Mouse (Mus musculus): ENCODE results near the gene Arid3c. TPM values are rescaled to one million over a fixed set of nuclear protein-coding genes. Genes with fewer than 3 reads are reported as not detected.
"Not testable (repeated sequence)": the region's sequence is repeated elsewhere in the genome, so short reads cannot be mapped to it uniquely, and the experiment has no call there.

Arid3c gene
- polyA plus RNA-seq, 1 experiment from 2014 or later: 0.15 TPM

DNA sequence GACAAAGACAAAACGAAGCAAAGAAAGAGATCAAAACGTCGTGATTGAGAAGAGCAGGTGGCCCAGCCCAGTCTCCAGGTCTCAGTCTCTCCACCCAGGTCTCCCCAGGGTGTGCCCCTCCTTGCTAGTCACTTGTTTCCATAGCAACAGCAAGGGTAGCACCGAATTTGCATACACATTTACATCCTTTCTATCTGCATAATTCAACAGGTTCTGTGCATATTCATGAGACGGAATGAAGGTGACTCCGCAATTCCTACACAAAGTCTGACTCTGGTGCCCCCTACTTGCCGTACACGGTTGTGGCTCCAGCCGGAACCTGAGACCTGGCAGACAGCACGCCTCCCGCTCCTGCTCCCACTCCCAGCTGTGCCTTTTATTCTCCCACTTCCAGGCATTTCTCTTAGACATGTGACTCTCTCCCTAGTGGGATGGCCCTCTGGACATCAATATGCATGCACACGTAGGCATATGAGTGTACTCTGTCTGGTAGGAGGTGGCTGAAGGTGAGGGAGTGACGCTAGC is 23.9 kb downstream of the Arid3c start:
- 0 out of 2 replicates have a peak, but pooled peaks cover 8% of the 10 kb centered on the region for H3K36me3 ChIP-seq (ENCODE audit: control insufficient read depth, insufficient read depth, low read length)
- no peak overlapping the region for H3K9ac ChIP-seq (ENCODE audit: low read depth, low read length)
- peak; percentile 87 for DNase-seq (ENCODE audit: low spot score)
- H3K4me1 ChIP-seq (ENCODE audit: control insufficient read depth, insufficient read depth, low read length): peaks cover 25% of the 10 kb centered on the region
- H3K4me2 ChIP-seq (ENCODE audit: low read depth, low read length): peak overlapping the region; percentile 26
- peak; percentile 81 for ATAC-seq (ENCODE audit: low read depth)
- no peak overlapping the region for H3K4me3 ChIP-seq (ENCODE audit: low read depth, low read length)
- H3K27me3 ChIP-seq (replicated peaks; ENCODE audit: control insufficient read depth, insufficient read depth, low read length): 0 out of 2 replicates have a peak, but pooled peaks cover 6% of the 10 kb centered on the region
- no peak overlapping the region for H3K27ac ChIP-seq (replicated peaks; ENCODE audit: low read depth, low read length)
- 5% methylated on average over 13 of the region's 13 CpGs for WGBS
- H3K9me3 ChIP-seq (ENCODE audit: control insufficient read depth, low read length): no peaks in the 10 kb centered on the region

DNA sequence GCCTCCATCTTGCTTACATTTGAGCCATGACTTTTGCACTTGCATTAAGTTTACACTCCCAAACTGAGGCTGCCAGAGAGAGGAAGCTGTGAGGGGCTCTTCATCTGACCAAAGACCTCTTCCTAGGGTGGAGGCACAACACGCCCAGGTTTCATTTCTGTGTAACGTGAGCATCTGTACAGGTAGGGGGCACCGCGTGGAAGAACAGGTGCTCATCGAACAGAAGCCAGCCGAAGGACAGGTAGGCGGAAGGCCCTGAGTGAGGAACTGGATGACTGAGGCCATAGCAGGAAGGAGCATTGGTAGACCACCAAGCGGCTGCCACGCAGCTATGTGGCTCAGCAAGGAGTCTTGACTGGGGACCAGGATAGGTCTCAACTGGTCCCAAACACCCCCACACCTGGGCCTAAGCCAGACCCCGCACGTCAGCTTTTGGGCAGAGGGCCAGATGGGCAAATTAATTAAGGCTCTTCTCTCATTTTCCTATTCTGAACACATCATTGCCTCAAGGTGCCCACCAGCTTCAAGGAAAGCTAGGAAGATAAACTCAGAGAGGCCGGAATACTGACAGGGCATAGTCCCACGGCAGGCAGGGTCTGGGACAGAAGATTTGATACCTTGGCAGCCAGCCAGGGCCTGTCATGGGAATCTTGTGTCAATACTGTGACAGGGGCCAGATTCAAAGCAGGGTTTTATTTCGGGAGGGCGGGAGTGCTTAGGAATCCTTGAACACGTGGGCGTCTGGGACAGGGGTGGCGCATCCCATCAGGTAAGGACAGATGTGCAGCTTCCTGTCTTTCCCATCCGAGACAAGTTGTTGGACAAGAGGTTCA is 24.8 kb downstream of the Arid3c start:
- ATAC-seq (ENCODE audit: low read depth) (no peak), DNase-seq (ENCODE audit: low spot score) (no peak)
- H3K9ac ChIP-seq (ENCODE audit: low read depth, low read length): no peak overlapping the region
- 55% methylated on average over 19 of the region's 19 CpGs for WGBS
- H3K27ac ChIP-seq (replicated peaks; ENCODE audit: low read depth, low read length): no peak overlapping the region
- 0 out of 2 replicates have a peak, but pooled peaks cover 8% of the 10 kb centered on the region for H3K36me3 ChIP-seq (ENCODE audit: control insufficient read depth, insufficient read depth, low read length)
- no peak overlapping the region for H3K4me2 ChIP-seq (ENCODE audit: low read depth, low read length)
- 0 out of 2 replicates have a peak, but pooled peaks cover 6% of the 10 kb centered on the region for H3K27me3 ChIP-seq (replicated peaks; ENCODE audit: control insufficient read depth, insufficient read depth, low read length)
- H3K4me1 ChIP-seq (ENCODE audit: control insufficient read depth, insufficient read depth, low read length): peaks cover 17% of the 10 kb centered on the region; the same call in 1 of the 2 replicates
- H3K9me3 ChIP-seq (ENCODE audit: control insufficient read depth, low read length): no peaks in the 10 kb centered on the region
- no peak overlapping the region for H3K4me3 ChIP-seq (ENCODE audit: low read depth, low read length)

DNA sequence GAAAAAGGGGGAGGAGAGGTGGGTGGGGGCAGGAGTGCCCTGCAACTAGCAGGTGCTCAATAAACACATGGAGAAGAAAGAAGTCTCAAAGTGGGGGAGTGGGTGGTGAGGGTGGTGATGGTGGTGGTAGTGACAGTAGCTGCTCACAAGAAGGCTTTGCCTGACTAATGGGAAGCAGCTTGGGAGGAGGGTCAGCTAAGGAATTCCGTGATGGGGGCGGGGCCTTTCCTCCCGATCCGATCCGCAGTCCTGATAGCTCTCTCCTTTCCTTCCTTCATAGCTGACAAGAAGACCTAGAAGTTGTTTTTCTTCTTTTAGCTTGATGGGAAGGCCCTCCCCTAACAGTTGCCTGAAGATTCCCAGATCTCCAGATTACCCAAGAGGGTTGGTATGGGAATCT is 26.3 kb downstream of the Arid3c start:
- H3K4me1 ChIP-seq (ENCODE audit: control insufficient read depth, insufficient read depth, low read length): peaks cover 17% of the 10 kb centered on the region; the same call in 1 of the 2 replicates
- H3K36me3 ChIP-seq (ENCODE audit: control insufficient read depth, insufficient read depth, low read length): no peaks in the 10 kb centered on the region
- H3K4me3 ChIP-seq (ENCODE audit: low read depth, low read length): no peak overlapping the region
- no peak for ATAC-seq (ENCODE audit: low read depth)
- no peak overlapping the region for H3K4me2 ChIP-seq (ENCODE audit: low read depth, low read length)
- no peak for DNase-seq (ENCODE audit: low spot score)
- no peak overlapping the region for H3K27ac ChIP-seq (replicated peaks; ENCODE audit: low read depth, low read length)
- WGBS: 3% methylated on average over 5 of the region's 5 CpGs
- H3K9ac ChIP-seq (ENCODE audit: low read depth, low read length): no peak overlapping the region
- H3K27me3 ChIP-seq (replicated peaks; ENCODE audit: control insufficient read depth, insufficient read depth, low read length): 0 out of 2 replicates have a peak, but pooled peaks cover 6% of the 10 kb centered on the region
- H3K9me3 ChIP-seq (ENCODE audit: control insufficient read depth, low read length): no peaks in the 10 kb centered on the region

DNA sequence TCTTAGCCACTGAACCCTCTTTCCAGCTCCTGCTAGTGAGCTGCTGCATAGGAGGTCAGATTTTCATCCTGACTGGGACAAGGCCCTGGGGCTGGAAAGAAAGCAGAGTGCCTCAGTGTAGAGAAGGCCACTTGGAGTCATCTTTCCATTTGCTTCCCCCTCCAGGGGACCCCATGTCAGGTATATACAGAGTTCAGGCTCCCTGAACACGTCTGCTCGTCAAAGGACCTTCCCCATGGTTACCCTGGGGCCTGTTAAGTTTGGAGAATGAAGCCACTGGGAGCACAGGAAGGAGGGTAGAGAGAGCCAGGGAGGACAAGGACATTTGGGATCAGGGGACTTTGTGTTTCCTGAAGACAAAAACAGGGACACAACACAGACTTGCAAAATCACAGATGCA is 28.7 kb downstream of the Arid3c start:
- not testable (repeated sequence) for H3K27me3 ChIP-seq (replicated peaks; ENCODE audit: control insufficient read depth, insufficient read depth, low read length)
- 75% methylated on average over 2 of the region's 2 CpGs for WGBS

DNA sequence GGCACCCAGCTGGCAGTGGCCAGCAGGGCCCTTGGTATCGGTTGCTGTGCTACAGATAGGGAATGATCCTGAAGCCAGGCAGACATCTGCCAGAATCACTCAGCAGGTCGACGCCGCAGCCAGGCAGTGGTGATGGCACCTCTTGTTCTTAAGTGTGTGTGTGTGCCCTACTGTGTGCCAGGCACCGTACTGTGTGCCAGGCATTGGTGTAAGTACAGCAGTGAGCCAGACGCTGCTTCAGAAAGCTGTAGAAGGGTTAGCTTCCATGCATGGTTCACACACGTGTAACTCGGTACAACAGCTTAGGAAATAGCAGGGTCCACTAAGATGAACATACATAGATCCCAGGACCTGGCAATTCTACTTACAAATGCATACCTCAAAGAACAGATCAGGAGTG is 30.7 kb downstream of the Arid3c start:
- WGBS: 57% methylated on average over 1 of the region's 8 CpGs
- H3K36me3 ChIP-seq (ENCODE audit: control insufficient read depth, insufficient read depth, low read length); H3K9ac ChIP-seq (ENCODE audit: low read depth, low read length); H3K4me2 ChIP-seq (ENCODE audit: low read depth, low read length); H3K9me3 ChIP-seq (ENCODE audit: control insufficient read depth, low read length); H3K27me3 ChIP-seq (replicated peaks; ENCODE audit: control insufficient read depth, insufficient read depth, low read length); DNase-seq (ENCODE audit: low spot score); H3K27ac ChIP-seq (replicated peaks; ENCODE audit: low read depth, low read length); ATAC-seq (ENCODE audit: low read depth); H3K4me1 ChIP-seq (ENCODE audit: control insufficient read depth, insufficient read depth, low read length); H3K4me3 ChIP-seq (ENCODE audit: low read depth, low read length): not testable (repeated sequence)

More for the DNA sequence above, 28.7 kb downstream of the Arid3c start:
- H3K4me1 ChIP-seq (ENCODE audit: control insufficient read depth, insufficient read depth, low read length): peaks cover 14% of the 10 kb centered on the region; the same call in 1 of the 2 replicates
- ATAC-seq (ENCODE audit: low read depth); DNase-seq (ENCODE audit: low spot score); H3K9ac ChIP-seq (ENCODE audit: low read depth, low read length); H3K9me3 ChIP-seq (ENCODE audit: control insufficient read depth, low read length); H3K36me3 ChIP-seq (ENCODE audit: control insufficient read depth, insufficient read depth, low read length); H3K4me2 ChIP-seq (ENCODE audit: low read depth, low read length); H3K27ac ChIP-seq (replicated peaks; ENCODE audit: low read depth, low read length); H3K4me3 ChIP-seq (ENCODE audit: low read depth, low read length): not testable (repeated sequence)

DNA sequence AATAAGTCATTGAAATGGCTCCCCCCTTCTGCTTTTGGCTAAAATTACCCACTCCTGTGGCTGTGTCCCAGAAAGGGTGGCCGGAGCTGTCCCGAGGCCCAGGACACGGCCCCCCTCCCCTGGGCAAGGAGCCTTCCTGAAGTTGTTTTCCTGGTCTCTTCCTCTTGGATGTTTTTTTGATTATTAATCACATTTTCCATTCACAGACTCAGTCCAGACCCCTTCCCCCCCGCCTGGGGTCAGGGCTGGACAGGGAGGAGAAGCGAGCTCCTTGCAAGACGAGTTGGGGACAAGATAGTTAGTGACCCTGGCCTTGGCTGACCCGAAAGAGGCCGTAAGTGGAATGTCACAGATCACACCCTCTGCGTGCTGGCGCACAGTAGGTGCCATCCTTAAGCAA is 31.2 kb downstream of the Arid3c start, which contains the start of gene Il11ra1:
Gene Il11ra1 (plus strand): TSS at position 207 of the 400 bp plus-strand sequence.
- H3K9me3 ChIP-seq (ENCODE audit: control insufficient read depth, low read length); H3K27me3 ChIP-seq (replicated peaks; ENCODE audit: control insufficient read depth, insufficient read depth, low read length); ATAC-seq (ENCODE audit: low read depth); H3K27ac ChIP-seq (replicated peaks; ENCODE audit: low read depth, low read length); H3K9ac ChIP-seq (ENCODE audit: low read depth, low read length); DNase-seq (ENCODE audit: low spot score); H3K36me3 ChIP-seq (ENCODE audit: control insufficient read depth, insufficient read depth, low read length); H3K4me1 ChIP-seq (ENCODE audit: control insufficient read depth, insufficient read depth, low read length); H3K4me3 ChIP-seq (ENCODE audit: low read depth, low read length): not testable (repeated sequence)
- 86% methylated on average over 7 of the region's 10 CpGs for WGBS
- peak within 1 kb of the TSS; percentile 26 for H3K4me2 ChIP-seq (ENCODE audit: low read depth, low read length)

DNA sequence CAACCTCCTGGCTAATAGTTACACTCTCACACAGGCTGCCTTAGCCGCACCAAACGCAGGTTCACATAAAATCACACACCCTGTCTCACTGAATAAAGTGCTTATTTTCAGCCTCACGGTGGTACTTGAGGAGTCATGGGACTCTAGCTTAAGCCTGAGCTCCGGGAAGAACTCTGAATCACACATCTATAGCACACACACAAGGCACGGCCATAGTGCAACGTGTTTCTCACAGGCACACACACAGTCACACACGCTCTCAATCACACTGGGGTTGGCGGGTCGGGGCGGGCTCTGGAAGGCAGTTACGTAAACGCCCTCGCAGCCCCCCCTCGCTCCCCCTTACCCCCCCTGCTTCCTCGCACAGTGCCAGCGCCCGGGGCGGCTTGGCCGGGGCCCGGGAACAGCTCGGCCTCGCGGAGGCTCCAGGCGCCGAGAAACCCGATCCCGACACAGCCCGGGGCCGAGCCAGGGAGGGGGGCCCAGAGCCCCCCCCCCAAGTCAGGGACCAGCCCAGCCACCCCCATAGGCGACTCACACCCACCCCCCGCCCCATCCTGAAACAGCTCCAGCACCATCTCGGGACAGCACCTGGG is 32.4 kb downstream of the Arid3c start:
- not testable (repeated sequence) for H3K4me1 ChIP-seq (ENCODE audit: control insufficient read depth, insufficient read depth, low read length); H3K27ac ChIP-seq (replicated peaks; ENCODE audit: low read depth, low read length); H3K9ac ChIP-seq (ENCODE audit: low read depth, low read length); H3K4me3 ChIP-seq (ENCODE audit: low read depth, low read length); H3K27me3 ChIP-seq (replicated peaks; ENCODE audit: control insufficient read depth, insufficient read depth, low read length); H3K9me3 ChIP-seq (ENCODE audit: control insufficient read depth, low read length); DNase-seq (ENCODE audit: low spot score); H3K36me3 ChIP-seq (ENCODE audit: control insufficient read depth, insufficient read depth, low read length); ATAC-seq (ENCODE audit: low read depth)
- 0% methylated on average over 9 of the region's 32 CpGs for WGBS
- peak overlapping the region; percentile 26 for H3K4me2 ChIP-seq (ENCODE audit: low read depth, low read length)

DNA sequence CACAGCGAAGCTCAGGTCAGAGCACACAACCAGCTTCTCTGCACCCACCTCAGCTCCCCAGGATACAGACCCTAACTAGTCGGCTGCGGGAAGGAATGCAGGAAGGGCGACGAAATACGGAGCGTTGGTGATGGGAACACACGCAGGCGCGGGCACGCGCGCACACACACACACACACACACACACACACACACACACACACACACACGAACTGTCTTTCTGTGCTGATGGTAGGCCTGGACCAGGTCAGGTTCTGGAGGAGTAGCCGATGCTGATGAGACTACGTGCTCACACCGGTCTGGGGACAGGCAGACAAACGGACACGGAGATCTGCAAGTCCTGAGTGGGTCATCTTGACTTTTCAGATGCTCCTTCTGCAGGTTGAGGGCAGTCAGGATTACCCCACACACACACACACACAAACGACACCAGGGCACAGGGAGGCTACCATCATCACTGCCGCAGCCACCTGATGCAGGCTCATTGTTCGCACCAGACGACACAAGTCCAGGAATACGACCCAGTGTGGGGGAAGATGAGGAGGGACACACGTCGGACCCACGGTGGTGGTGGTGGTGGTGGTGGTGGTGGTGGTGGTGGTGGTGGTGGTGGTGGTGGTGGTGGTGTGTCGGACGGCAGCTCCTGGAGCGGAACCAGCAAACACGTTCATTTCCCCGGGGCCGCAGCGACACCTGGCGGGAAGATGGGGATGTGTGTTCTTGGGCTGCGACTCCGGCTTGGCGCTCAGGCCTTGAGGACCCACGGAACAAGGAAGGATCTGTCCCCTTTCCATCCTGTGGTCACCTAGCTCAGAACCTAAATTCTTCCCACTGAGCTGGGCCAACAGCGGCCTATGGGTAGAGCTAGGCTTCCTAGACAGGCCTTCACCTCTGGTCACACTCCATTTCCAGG is 33.8 kb downstream of the Arid3c start, which contains the start of gene Cntfr:
Gene Cntfr (minus strand): TSS at position 160 of the 912 bp plus-strand sequence.
- not testable (repeated sequence) for H3K4me3 ChIP-seq (ENCODE audit: low read depth, low read length); H3K4me2 ChIP-seq (ENCODE audit: low read depth, low read length); H3K9ac ChIP-seq (ENCODE audit: low read depth, low read length); DNase-seq (ENCODE audit: low spot score); H3K4me1 ChIP-seq (ENCODE audit: control insufficient read depth, insufficient read depth, low read length); H3K9me3 ChIP-seq (ENCODE audit: control insufficient read depth, low read length); H3K36me3 ChIP-seq (ENCODE audit: control insufficient read depth, insufficient read depth, low read length); H3K27ac ChIP-seq (replicated peaks; ENCODE audit: low read depth, low read length); ATAC-seq (ENCODE audit: low read depth); H3K27me3 ChIP-seq (replicated peaks; ENCODE audit: control insufficient read depth, insufficient read depth, low read length)
- WGBS: 3% methylated on average over 24 of the region's 40 CpGs
